Mouse (Mus musculus): ENCODE data around the gene Akap6.
"Not testable (repeated sequence)": the region's sequence is repeated elsewhere in the genome, so short reads cannot be mapped to it uniquely, and the experiment has no call there.

Gene Akap6

GRCm38 (mm10) chr12:52711857-52712640 is 12.9 kb downstream of the Akap6 start:
- DNase-seq, result no peak

- no peak for DNase-seq
Observed at GRCm38 (mm10) chr12:52718392-52718791, 19.2 kb downstream of the Akap6 start.

- no peak for DNase-seq
Observed at GRCm38 (mm10) chr12:52719232-52719631, 20.0 kb downstream of the Akap6 start.

- DNase-seq, result no peak
Observed at GRCm38 (mm10) chr12:52719681-52720080, 20.5 kb downstream of the Akap6 start.

- not testable (repeated sequence) for DNase-seq
Observed at GRCm38 (mm10) chr12:52724039-52724615, 24.9 kb downstream of the Akap6 start.

- no peak for DNase-seq
Observed at GRCm38 (mm10) chr12:52726434-52727231, 27.4 kb downstream of the Akap6 start.

GRCm38 (mm10) chr12:52729396-52729795 is 30.2 kb downstream of the Akap6 start:
- no peak for DNase-seq

GRCm38 (mm10) chr12:52735161-52735560 is 36.0 kb downstream of the Akap6 start:
- not testable (repeated sequence) for DNase-seq

- DNase-seq, result no peak
Observed at GRCm38 (mm10) chr12:52737151-52737550, 38.0 kb downstream of the Akap6 start.

- DNase-seq, result no peak
Observed at GRCm38 (mm10) chr12:52739326-52739725, 40.1 kb downstream of the Akap6 start.

- DNase-seq, result no peak
Observed at GRCm38 (mm10) chr12:52741801-52742200, 42.6 kb downstream of the Akap6 start.

- no peak for DNase-seq
Observed at GRCm38 (mm10) chr12:52750006-52750405, 50.8 kb downstream of the Akap6 start.

- no peak for DNase-seq
Observed at GRCm38 (mm10) chr12:52755649-52756048, 56.5 kb downstream of the Akap6 start.

GRCm38 (mm10) chr12:52757881-52758280 is 58.7 kb downstream of the Akap6 start:
- no peak for DNase-seq

- no peak for DNase-seq
Observed at GRCm38 (mm10) chr12:52764046-52764445, 64.9 kb downstream of the Akap6 start.

GRCm38 (mm10) chr12:52764810-52765209 is 65.6 kb downstream of the Akap6 start:
- no peak for DNase-seq

GRCm38 (mm10) chr12:52769561-52769960 is 70.4 kb downstream of the Akap6 start:
- no peak for DNase-seq

GRCm38 (mm10) chr12:52771931-52772330 is 72.7 kb downstream of the Akap6 start:
- no peak for DNase-seq

GRCm38 (mm10) chr12:52772494-52773280 is 73.5 kb downstream of the Akap6 start:
- DNase-seq, result no peak

GRCm38 (mm10) chr12:52773847-52774246 is 74.7 kb downstream of the Akap6 start:
- no peak for DNase-seq

- DNase-seq, result no peak
Observed at GRCm38 (mm10) chr12:52774382-52774781, 75.2 kb downstream of the Akap6 start.

GRCm38 (mm10) chr12:52780216-52780615 is 81.0 kb downstream of the Akap6 start:
- DNase-seq, result no peak

- DNase-seq, result no peak
Observed at GRCm38 (mm10) chr12:52781066-52781465, 81.9 kb downstream of the Akap6 start.
